Mouse (Mus musculus): ENCODE measurements around the gene Zyg11a. TPM values are rescaled to one million over a fixed set of nuclear protein-coding genes. Genes with fewer than 3 reads are reported as not detected.

Zyg11a gene
- 0.04 and 0.11 TPM in 2 replicates for polyA plus RNA-seq (2015; fragmentation: Nextera tagmentation; extraction: Ambion mirVana)

GRCm38 (mm10) chr4:108217332-108218179 is at the start of gene Zyg11a:
Gene Zyg11a (minus strand): TSS chr4:108218048.
- 2% methylated on average over 59 of the region's 107 CpGs for WGBS
- Histone ChIP-seq H3K36me3 (ENCODE audit: control insufficient read depth, insufficient read depth, low read length) (no peaks in the 10 kb centered on the region), H3K4me1 (replicated peaks; ENCODE audit: control insufficient read depth, insufficient read depth) (no peaks in the 10 kb centered on the region), H3K4me2 (replicated peaks; ENCODE audit: low read depth) (peak within 1 kb of the TSS; percentile 70), H3K27ac (replicated peaks) (no peak within 1 kb of the TSS), H3K27me3 (ENCODE audit: control insufficient read depth, insufficient read depth, low read length) (no peaks in the 10 kb centered on the region), H3K9me3 (ENCODE audit: control insufficient read depth, low read length) (no peaks in the 10 kb centered on the region), H3K4me3 (ENCODE audit: low read depth, low read length) (peak within 1 kb of the TSS; percentile 41), H3K9ac (ENCODE audit: low read length) (0 out of 2 replicates have a peak within 1 kb of the TSS, but pooled peaks have one; percentile 35)
- no peak for TF ChIP-seq CTCF (IDR thresholded peaks at IDR 0.05; ENCODE audit: low read depth)
- TF ChIP-seq EP300 (optimal IDR thresholded peaks at IDR 0.05), result no peak
- ATAC-seq (ENCODE audit: low FRiP score, low TSS enrichment) (peak; percentile 76), DNase-seq (ENCODE audit: low spot score) (peak; percentile 48)

GRCm38 (mm10) chr4:108265774-108266173 is 47.9 kb upstream of the Zyg11a start:
- no peak for ATAC-seq (ENCODE audit: low FRiP score, low TSS enrichment)
- H3K27me3 ChIP-seq (ENCODE audit: control insufficient read depth, insufficient read depth, low read length), result no peaks in the 10 kb centered on the region
- no peak for DNase-seq (ENCODE audit: low spot score)
- H3K4me1 ChIP-seq (replicated peaks; ENCODE audit: control insufficient read depth, insufficient read depth), result no peaks in the 10 kb centered on the region
- no peaks in the 10 kb centered on the region for H3K9me3 ChIP-seq (ENCODE audit: control insufficient read depth, low read length)
- H3K36me3 ChIP-seq (ENCODE audit: control insufficient read depth, insufficient read depth, low read length), result peaks cover 28% of the 10 kb centered on the region; the same call in 1 of the 2 replicates
- H3K9ac ChIP-seq (ENCODE audit: low read length), result no peak overlapping the region
- H3K4me2 ChIP-seq (replicated peaks; ENCODE audit: low read depth), result no peak overlapping the region
- H3K4me3 ChIP-seq (ENCODE audit: low read depth, low read length), result no peak overlapping the region
- 88% methylated on average over 7 of the region's 7 CpGs for WGBS
- TF ChIP-seq EP300 (optimal IDR thresholded peaks at IDR 0.05) (no peak), CTCF (IDR thresholded peaks at IDR 0.05; ENCODE audit: low read depth) (no peak)
- H3K27ac ChIP-seq (replicated peaks), result no peak overlapping the region

GRCm38 (mm10) chr4:108253317-108253716 is 35.5 kb upstream of the Zyg11a start:
- Histone ChIP-seq H3K4me2 (replicated peaks; ENCODE audit: low read depth) (no peak overlapping the region), H3K36me3 (ENCODE audit: control insufficient read depth, insufficient read depth, low read length) (peaks cover 32% of the 10 kb centered on the region), H3K4me3 (ENCODE audit: low read depth, low read length) (no peak overlapping the region), H3K27me3 (ENCODE audit: control insufficient read depth, insufficient read depth, low read length) (no peaks in the 10 kb centered on the region), H3K9me3 (ENCODE audit: control insufficient read depth, low read length) (no peaks in the 10 kb centered on the region), H3K9ac (ENCODE audit: low read length) (no peak overlapping the region), H3K27ac (replicated peaks) (no peak overlapping the region), H3K4me1 (replicated peaks; ENCODE audit: control insufficient read depth, insufficient read depth) (no peaks in the 10 kb centered on the region)
- 90% methylated on average over 6 of the region's 6 CpGs for WGBS
- ATAC-seq (ENCODE audit: low FRiP score, low TSS enrichment), result no peak
- DNase-seq (ENCODE audit: low spot score), result no peak
- TF ChIP-seq EP300 (optimal IDR thresholded peaks at IDR 0.05) (no peak), CTCF (IDR thresholded peaks at IDR 0.05; ENCODE audit: low read depth) (peak; percentile 57)

GRCm38 (mm10) chr4:108250501-108250900 is 32.7 kb upstream of the Zyg11a start:
- TF ChIP-seq CTCF (IDR thresholded peaks at IDR 0.05; ENCODE audit: low read depth) (no peak), EP300 (optimal IDR thresholded peaks at IDR 0.05) (no peak)
- Histone ChIP-seq H3K4me1 (replicated peaks; ENCODE audit: control insufficient read depth, insufficient read depth) (no peaks in the 10 kb centered on the region), H3K9ac (ENCODE audit: low read length) (no peak overlapping the region), H3K9me3 (ENCODE audit: control insufficient read depth, low read length) (no peaks in the 10 kb centered on the region), H3K36me3 (ENCODE audit: control insufficient read depth, insufficient read depth, low read length) (peaks cover 28% of the 10 kb centered on the region), H3K4me2 (replicated peaks; ENCODE audit: low read depth) (no peak overlapping the region), H3K27ac (replicated peaks) (no peak overlapping the region), H3K4me3 (ENCODE audit: low read depth, low read length) (no peak overlapping the region), H3K27me3 (ENCODE audit: control insufficient read depth, insufficient read depth, low read length) (no peaks in the 10 kb centered on the region)
- WGBS, result 93% methylated on average over 9 of the region's 9 CpGs
- no peak for DNase-seq (ENCODE audit: low spot score)
- no peak for ATAC-seq (ENCODE audit: low FRiP score, low TSS enrichment)

- no peak overlapping the region for H3K9ac ChIP-seq (ENCODE audit: low read length)
- TF ChIP-seq CTCF (IDR thresholded peaks at IDR 0.05; ENCODE audit: low read depth) (peak; percentile 46), EP300 (optimal IDR thresholded peaks at IDR 0.05) (no peak)
- H3K9me3 ChIP-seq (ENCODE audit: control insufficient read depth, low read length), result no peaks in the 10 kb centered on the region
- H3K27ac ChIP-seq (replicated peaks), result no peak overlapping the region
- 90% methylated on average over 3 of the region's 3 CpGs for WGBS
- no peak overlapping the region for H3K4me2 ChIP-seq (replicated peaks; ENCODE audit: low read depth)
- no peaks in the 10 kb centered on the region for H3K4me1 ChIP-seq (replicated peaks; ENCODE audit: control insufficient read depth, insufficient read depth)
- DNase-seq (ENCODE audit: low spot score) (no peak), ATAC-seq (ENCODE audit: low FRiP score, low TSS enrichment) (no peak)
- no peak overlapping the region for H3K4me3 ChIP-seq (ENCODE audit: low read depth, low read length)
- H3K36me3 ChIP-seq (ENCODE audit: control insufficient read depth, insufficient read depth, low read length), result peaks cover 25% of the 10 kb centered on the region; the same call in 1 of the 2 replicates
- H3K27me3 ChIP-seq (ENCODE audit: control insufficient read depth, insufficient read depth, low read length), result no peaks in the 10 kb centered on the region
Observed at GRCm38 (mm10) chr4:108249314-108249713, 31.5 kb upstream of the Zyg11a start.

- no peak overlapping the region for H3K9ac ChIP-seq (ENCODE audit: low read length)
- H3K27ac ChIP-seq (replicated peaks), result no peak overlapping the region
- 73% methylated on average over 3 of the region's 3 CpGs for WGBS
- no peak overlapping the region for H3K4me3 ChIP-seq (ENCODE audit: low read depth, low read length)
- peaks cover 12% of the 10 kb centered on the region for H3K36me3 ChIP-seq (ENCODE audit: control insufficient read depth, insufficient read depth, low read length)
- ATAC-seq (ENCODE audit: low FRiP score, low TSS enrichment) (no peak), DNase-seq (ENCODE audit: low spot score) (no peak)
- no peaks in the 10 kb centered on the region for H3K4me1 ChIP-seq (replicated peaks; ENCODE audit: control insufficient read depth, insufficient read depth)
- no peak overlapping the region for H3K4me2 ChIP-seq (replicated peaks; ENCODE audit: low read depth)
- TF ChIP-seq EP300 (optimal IDR thresholded peaks at IDR 0.05) (no peak), CTCF (IDR thresholded peaks at IDR 0.05; ENCODE audit: low read depth) (no peak)
- H3K9me3 ChIP-seq (ENCODE audit: control insufficient read depth, low read length), result no peaks in the 10 kb centered on the region
- no peaks in the 10 kb centered on the region for H3K27me3 ChIP-seq (ENCODE audit: control insufficient read depth, insufficient read depth, low read length)
Observed at GRCm38 (mm10) chr4:108233654-108234053, 15.8 kb upstream of the Zyg11a start.
